Mouse (Mus musculus) frontal cortex, adult (tissue): Measurements from ENCODE around the gene Herc3.

Source experiments
- ATAC-seq: cut with Nextera tagmentation; 2 replicates; pipeline ENCODE4 v1.9.2; 2017; ENCODE audit warnings: mild to moderate bottlenecking, moderate library complexity, mixed read lengths; ENCODE audit not compliant: low TSS enrichment

The Herc3 gene

DNA sequence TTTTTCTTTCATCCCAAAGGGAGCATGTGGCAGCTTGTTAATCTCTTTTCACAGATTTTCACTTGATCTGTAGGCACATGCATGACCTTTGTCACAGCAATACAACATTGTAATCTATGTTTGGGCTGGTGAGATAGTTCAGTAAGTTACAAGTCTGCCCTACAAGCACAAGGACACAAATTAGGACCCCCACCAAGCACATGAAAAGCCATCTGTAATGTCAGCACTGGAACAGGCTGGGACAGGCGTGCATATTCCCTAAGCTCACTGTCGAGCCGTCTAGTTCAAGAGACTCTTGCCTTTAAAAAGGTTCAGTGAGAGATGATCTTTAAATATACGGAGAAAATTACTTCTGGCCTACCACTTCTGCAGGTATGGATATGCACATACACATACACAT is 28.3 kb downstream of the Herc3 start:
- ATAC-seq: no peak

DNA sequence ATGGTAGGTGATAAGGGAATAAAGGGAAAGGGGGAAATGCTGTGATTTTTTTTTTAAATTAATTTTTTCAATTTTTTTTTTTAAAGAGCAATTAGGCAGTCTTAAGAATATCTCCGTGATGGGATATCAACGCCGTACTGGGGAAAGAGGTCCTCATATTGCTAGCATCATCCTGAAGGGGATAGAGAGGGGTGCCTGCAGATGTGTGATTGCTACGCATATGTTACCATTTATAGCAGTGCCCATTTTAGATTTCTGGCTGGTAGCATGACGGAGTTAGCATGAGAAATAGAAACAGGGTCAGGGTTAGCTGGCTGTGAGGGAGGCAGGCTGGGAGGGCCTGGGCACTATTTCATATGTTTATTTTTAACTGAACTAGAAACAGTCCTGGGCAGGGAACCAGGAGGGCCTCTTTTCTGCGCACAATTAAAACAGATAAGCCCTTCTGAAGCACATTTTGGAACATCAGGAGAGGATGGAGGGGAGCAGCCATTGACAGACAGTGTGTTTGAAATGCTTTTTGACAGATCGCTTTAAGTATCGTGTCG is 31.3 kb downstream of the Herc3 start:
- peak; percentile 58 for ATAC-seq

- no peak for ATAC-seq
Measured at GRCm38 (mm10) chr6:58863631-58864235, 32.5 kb downstream of the Herc3 start.

GRCm38 (mm10) chr6:58867858-58868257 is 36.6 kb downstream of the Herc3 start:
- peak; percentile 44 for ATAC-seq

DNA sequence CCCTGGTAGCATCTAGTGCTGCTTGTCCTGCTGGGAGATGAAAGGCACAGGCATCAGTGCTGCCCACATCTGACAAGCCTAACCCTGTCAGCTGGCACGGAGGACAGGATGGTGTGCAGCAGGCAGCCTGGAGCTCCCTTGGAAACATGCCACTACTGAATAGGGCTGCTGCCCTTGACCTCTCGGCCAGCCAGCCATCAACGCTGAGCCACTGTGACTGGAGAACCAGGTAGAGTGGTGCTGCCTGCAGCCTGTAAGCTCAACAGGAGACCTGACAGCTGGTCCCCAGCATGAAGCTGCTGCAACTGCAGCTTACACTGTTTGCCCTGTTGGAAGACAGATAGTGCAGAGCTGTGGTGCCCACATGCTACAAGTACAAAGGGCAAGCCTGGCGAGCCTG is 48.3 kb downstream of the Herc3 start:
- no peak; the same call in 1 of the 2 replicates for ATAC-seq

DNA sequence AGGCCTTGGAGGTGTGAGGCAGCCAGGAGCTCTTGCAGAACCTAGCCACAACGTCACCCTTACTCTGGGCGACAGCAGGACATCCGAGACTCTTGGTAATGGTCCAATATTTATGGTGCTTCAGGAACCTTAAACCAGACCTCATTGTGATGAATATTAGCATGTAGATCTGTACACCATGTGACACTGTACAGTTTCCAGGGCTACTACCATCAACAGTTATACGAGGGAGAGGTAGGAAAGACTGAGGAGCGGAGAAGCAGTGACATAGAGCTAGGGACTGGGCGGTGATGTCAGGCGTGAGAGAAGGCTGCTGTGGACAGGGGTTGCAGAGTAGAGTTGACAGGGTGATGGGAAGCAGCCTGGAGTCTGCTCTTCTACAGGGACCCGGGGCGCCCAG is 48.7 kb downstream of the Herc3 start:
- no peak for ATAC-seq

- ATAC-seq: peak; percentile 35; the same call in 1 of the 2 replicates
Measured at GRCm38 (mm10) chr6:58880861-58881260, 49.6 kb downstream of the Herc3 start.

- ATAC-seq: 0 out of 2 replicates have a peak, but pooled peaks have one; percentile 38
Measured at GRCm38 (mm10) chr6:58881363-58881762, 50.1 kb downstream of the Herc3 start.

DNA sequence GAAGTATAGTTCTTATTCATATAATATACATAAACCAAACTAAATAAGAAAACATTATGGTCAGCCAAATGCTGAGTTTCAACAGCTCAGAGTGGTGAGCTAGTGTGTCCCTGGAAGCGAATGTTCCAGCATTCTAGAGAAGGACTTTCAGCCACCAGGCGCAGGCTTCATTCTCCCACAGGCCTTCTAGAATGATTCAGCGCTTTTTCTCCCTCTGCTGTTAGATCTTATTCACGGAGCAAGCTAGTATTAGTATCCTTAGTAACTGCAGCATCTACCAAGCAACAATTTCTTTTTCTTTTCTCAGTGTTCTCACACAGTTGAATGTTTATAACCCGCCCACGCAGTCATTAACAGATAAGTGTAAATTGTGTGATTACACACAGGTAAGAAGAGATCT is 51.0 kb downstream of the Herc3 start:
- peak; percentile 88 for ATAC-seq

GRCm38 (mm10) chr6:58889917-58890316 is 58.7 kb downstream of the Herc3 start:
- no peak for ATAC-seq

DNA sequence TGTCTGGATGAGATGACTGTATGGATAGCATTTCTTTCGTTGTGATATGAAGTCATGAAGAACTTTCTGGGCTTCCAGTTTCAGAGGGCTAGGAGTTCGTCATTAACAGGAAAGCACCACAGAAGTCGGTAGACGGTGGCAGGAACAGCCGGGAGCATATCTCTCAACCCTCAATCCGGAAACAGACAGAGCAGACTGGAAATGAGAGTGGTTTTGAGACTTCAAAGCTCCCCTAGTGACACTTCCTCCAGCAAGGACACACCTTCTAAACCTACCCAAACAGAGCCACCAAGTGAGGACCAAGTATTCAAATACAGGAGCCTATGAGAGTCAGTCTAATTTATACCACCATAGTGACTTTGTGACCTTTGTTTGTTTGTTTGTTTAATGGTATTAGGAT is 62.0 kb downstream of the Herc3 start:
- no peak for ATAC-seq

DNA sequence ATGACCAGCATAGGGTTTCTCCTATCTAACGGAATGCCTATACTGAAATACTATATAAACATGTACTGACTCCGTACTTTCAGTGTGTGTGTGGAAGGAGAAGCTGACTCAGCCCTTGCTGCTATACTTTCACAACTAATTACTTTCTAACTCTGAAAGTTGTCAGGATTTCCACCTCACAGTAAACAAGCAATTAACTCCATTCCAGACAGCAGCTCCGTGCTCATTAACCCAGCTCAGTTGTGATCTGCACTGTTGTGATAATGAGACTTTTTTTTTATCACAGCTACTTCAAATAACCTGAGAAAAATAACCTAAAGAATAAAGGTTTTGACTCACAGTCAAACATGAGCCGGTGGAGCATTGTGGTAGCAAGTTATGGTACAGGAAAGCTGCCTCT is 63.7 kb downstream of the Herc3 start:
- ATAC-seq: no peak

GRCm38 (mm10) chr6:58896648-58897047 is 65.4 kb downstream of the Herc3 start:
- no peak for ATAC-seq

DNA sequence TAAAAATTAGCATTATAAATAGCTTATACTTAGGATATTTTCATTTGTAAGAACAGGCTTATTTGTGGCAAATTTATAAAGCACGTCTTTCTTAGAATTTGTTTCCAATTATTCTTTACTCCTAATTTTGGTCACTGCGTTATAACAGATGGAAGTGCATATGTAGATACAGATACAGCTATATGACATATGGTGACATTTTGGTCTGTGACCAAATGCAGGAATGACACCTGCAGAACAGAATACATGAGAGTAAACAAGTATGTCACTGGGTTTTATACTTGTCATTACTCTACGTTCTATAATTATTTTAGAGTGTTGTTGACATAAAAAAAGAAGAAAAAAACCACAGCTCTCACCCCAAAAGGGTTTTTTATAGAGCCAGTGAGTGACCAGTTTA is 67.8 kb downstream of the Herc3 start:
- no peak for ATAC-seq

- no peak for ATAC-seq
Measured at GRCm38 (mm10) chr6:58900536-58900935, 69.3 kb downstream of the Herc3 start.

GRCm38 (mm10) chr6:58903171-58903570 is 71.9 kb downstream of the Herc3 start:
- peak; percentile 22 for ATAC-seq

DNA sequence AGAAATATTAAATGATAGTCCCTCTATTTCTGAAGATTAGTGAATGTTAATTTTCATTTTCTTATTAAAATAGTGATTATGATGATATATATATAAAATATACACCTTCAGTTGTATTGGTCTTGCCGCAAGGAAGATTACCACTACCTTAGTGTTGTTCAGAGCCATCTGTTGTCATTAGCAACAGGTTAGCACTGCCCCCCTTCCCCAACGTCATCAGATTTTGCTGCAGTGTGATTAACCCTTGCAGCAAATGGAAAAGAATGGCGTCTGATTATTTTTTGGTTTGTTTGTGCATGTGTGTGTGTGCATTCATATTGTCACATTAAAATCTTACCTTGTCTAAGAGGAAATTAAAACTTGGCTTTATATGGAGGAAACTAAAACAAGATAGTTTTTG is 73.3 kb downstream of the Herc3 start:
- ATAC-seq: no peak

GRCm38 (mm10) chr6:58906852-58907261 is 75.6 kb downstream of the Herc3 start, which contains the start of gene Nap1l5:
Nap1l5 (minus strand) TSS chr6:58907076.
- ATAC-seq: peak; percentile 83

DNA sequence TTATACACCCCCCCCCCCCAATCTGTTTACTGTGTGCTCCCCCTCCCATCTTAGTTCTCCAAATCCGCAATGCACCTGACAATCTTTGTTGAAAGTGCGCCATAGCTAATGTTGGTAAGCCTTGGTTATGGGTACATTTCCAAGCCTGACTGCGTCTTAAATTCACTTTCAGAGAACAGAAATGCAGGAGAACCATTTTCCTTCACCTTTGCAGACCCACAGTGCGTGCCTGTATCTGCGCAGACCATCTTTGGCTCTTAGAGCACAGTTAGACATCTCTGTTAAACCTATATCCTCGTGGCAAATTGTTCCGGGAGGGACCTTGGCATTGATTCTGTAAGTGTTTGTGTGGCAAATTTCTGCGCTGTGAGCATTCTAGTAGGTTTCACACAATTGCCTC is 76.1 kb downstream of the Herc3 start:
- 0 out of 2 replicates have a peak, but pooled peaks have one; percentile 2 for ATAC-seq

DNA sequence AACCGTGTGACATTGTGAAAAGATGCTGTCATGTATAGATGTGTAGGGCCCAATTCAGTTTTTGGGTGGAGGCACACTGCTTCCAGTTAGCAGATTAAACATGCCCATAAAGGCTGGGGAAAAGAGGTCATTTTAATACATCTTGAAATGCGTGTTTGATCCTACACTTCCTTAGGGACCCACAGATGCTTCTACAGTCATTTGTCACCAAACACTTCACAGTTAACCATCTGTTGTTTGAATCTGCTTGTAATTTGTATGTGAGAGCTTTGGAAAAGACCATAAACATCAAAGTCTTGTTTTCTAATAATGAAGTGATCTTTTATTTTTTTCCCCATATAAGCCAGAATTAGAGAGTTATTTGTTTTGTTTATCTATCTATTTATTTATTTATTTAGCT is 76.5 kb downstream of the Herc3 start:
- ATAC-seq: no peak

DNA sequence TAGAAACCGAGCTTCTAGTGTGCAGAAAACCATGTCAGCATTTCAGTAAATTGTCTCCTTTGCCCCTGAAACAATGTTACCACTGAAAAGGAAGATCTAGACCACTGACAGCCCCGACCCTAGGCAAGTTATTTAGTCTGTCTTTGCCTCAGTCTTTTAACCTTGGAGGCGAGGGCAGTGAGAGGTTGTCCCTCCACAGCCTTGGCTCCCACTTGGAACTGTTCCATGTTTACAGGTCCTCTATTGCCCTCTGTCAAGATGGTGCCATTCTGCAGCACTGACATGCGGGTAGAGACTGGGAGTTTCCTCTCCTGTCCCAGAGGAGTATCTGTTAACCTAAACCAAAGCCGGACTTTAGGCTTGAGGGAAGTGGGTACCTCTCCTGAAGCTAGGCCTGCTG is 81.6 kb downstream of the Herc3 start:
- peak; percentile 15; the same call in 1 of the 2 replicates for ATAC-seq

- ATAC-seq: no peak
Measured at GRCm38 (mm10) chr6:58913551-58913950, 82.3 kb downstream of the Herc3 start.

DNA sequence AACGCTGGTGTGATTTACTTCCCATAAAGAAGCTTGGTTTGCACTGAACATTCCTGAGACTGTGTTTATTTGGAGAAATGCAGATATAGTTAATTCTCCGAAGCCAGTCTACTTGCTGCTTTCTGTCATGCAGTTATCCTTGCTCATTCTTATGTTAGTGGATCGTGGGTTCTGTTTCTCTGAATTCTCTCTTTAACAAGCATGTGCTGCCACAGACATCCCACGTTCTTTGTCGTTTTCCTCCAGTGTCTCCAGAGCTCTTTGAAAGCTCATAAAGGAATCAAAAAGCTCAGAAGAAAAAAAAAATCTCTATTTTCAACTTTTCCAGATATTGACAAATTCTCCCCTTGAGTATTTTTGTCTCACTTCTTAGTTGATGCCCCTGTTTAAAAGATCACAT is 82.7 kb downstream of the Herc3 start:
- ATAC-seq: peak; percentile 69

DNA sequence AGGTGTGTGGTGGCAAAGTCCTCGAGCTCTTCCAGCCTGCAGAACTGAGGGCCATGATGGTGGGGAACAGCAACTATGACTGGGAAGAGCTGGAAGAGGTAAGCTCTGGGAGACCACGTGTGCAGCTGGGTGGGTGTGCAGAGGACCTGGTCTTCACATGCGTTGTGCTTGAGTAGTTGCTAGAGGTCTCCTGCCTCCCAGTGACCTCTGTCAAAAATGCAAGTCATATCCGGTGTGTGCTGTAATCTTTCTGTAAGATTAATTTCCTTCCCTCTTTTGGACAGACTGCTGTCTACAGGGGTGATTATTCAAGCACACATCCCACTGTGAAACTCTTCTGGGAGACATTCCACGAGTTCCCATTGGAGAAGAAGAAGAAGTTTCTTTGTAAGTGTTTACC is 85.2 kb downstream of the Herc3 start:
- ATAC-seq: no peak
